Mouse (Mus musculus): Measurements from ENCODE around the gene March11.

DNA sequence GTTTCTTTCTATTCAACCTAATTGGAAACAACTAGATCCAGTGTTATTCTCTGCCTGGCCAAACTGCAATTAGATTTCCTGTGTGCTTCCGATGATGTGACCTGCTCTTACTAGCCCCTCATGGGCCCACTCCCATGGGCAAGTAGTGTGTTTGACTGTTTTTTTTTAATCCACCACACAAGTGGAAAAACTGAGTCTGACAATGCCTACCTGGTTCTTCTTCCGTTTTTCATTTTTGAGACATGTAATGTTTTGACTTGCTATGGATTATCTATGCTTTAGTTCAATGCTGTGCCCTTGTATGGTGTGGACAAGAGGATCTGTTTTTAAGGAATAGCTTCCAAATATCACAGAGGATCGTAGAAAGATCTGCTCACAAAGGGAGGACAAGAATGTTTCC is 116.4 kb downstream of the March11 start:
- TF ChIP-seq CTCF (IDR thresholded peaks at IDR 0.05; ENCODE audit: low read depth, low read length) (no peak), POLR2A (IDR thresholded peaks at IDR 0.05; ENCODE audit: borderline replicate concordance, low read depth, low read length) (no peak)

Data from bone marrow macrophage, adult 2 months (primary cell).